Mouse (Mus musculus) MEL-GATA-1-ER (cell line): ENCODE results near the gene Pard3.

ENCODE experiments used
- DNase-seq: peaks from one replicate; pipeline ENCODE4 v3.0.0-alpha.2; 2012; ENCODE audit warnings: low read depth; ENCODE audit errors: extremely low read depth

Pard3 gene

DNA sequence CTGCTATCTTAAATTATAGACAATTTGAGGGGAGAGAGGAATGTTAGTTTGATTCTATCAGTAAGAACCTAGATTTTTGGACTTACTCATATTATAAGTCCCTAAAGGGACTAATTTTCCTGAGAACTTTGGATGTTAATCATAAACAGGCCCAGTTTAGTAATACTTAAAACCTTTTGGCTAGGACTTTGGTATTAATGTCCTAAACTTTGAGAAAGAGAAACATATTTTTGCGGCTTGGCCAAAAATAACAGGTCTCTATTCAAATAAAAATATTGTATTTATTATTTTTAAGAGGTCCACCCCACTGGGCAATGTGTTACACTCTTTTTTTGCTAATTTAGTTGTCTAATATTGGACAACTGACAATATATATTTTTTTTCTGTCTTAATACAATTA is 271.5 kb downstream of the Pard3 start:
- no peak for DNase-seq

DNA sequence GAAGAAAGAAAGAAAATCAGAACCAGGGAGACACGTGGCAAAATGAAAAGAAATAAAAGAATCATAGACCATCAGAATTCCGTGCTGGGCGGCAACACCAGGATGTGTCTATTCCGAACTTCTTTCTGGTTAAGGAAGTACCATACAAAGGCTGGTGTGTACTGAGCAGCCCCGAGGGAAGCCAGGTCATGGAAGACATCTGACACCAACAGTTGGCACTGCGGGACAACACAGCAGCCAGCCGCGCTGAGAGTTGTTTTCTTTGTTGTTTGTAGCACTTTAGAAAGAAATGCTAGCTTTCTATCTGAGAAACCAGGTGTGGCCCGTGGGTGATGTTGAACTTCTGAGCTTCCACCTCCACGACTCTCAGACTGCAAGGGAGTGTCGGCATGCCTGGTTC is 274.5 kb downstream of the Pard3 start:
- no peak for DNase-seq

DNA sequence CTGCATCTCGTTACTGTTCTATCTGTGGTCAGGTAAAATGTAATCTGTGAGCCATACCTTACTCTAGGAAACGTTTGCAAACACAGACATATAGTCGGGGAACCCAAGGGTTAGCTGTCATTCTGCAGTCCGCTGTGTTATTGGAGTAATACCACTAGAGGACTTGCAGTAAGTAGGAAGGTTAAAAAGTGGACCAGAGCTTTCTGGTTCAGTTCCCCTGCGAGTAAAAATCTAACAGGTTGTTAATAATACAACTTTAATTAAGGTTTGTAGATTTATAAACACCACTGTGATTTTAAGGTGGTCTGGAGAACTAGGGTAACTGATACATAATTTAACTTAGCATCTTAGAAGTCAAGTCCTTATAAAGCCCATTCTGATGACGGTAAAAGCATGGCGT is 277.4 kb downstream of the Pard3 start:
- no peak for DNase-seq

DNA sequence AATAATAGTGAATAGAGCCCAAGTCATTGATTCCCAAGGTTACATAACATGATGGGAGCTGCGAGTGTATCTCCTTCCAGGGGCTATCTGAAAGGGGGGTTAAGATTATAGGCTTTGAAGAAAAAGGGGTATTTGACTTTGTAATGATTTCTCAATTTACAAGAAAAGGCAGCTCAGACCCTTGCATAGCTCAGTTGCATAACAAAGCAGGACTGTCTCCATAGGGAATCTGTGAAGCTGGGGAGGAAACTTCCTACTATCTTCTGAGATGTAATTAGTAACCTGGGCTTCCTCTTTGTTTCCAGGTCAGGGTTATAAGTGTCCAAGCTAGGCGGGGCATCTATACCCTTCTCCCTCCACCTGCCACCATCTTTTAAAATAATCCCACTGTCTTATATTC is 279.4 kb downstream of the Pard3 start:
- no peak for DNase-seq

DNA sequence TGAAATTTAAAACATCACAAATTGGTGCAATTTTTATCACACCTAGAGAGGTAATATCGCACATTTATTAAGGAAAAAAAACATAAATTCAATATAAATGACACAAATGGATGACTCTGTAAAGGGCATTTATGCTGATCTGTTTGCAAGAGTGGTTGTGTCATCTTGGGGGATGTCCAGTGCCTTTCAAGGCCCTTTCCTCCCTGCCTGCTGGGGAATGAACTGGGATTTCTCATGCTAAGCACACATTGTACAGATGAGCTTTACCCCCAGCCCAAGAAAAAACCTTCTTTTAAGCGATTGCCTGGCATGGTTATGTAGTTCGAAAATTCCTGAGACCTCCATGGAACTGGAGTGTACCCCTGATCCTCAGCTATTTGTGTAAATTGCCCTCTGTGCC is 280.7 kb downstream of the Pard3 start:
- no peak for DNase-seq

DNA sequence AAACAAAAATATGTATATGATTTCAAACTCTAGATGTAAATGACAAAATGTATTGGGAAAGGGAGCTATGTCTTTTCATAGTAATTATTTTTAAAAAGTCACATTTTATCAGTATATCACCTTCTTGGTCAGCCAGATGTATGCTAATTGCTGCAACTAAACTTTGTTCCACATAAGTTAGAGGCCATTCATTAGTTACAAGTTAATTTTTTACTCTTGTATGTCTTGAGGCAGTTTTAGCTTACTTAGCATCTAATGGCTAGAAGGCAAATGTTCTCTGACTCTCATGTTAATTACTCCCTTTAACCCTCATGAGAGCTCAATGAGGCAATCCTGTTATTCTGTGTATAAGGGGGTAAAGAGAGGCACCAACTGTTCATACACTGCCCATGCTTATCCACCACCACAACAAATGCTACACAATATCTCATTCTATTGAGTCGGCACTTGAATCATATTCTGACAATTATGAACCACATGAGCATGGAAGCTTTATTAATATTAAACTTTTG is 282.3 kb downstream of the Pard3 start:
- no peak for DNase-seq

DNA sequence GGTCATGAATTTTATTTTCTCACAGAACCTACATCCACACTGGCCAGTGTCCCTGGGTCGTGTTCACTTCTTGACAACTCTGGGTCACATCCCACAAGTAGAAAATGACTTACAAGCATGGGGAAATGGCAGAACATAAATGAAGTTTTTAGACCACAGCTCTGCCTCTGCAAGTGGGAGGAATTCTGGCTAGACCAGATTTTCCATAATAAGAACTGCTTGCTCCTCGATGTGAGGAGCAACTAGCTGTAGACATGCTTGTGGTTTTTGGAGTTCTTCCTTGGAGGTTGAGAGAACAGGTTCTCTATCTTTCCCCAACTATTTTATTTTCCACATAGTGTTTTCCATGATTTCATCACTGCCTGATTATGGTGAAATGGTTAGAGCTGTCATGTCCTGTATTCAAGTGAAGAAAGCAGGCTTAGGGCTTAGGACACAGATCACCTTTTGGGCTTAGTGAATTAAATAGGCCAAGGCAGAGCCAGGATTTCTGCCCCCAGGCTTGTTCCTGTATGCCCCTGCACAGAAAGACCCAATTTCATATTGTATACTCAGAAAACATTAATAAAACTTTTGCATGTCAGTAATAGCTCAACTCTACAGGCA is 284.3 kb downstream of the Pard3 start:
- DNase-seq: no peak

DNA sequence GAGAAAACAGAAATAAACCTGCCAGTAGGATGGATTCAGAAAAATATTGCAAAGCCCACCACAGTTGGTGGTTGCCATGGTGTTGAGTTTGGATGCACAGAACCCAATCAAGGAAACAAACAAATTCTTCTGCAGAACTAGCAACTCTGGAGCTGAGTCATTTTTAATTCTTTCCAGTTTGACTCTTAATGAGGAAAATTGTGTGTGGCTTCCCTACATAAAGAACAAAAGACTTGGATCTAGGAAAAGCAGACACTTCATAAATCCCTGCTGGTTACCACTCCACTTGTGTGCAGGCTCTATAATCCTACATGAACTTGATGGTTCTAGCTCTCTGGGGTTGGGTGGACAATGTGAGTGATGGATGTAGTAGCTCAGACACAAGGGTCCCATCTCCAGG is 298.1 kb downstream of the Pard3 start:
- no peak for DNase-seq

DNA sequence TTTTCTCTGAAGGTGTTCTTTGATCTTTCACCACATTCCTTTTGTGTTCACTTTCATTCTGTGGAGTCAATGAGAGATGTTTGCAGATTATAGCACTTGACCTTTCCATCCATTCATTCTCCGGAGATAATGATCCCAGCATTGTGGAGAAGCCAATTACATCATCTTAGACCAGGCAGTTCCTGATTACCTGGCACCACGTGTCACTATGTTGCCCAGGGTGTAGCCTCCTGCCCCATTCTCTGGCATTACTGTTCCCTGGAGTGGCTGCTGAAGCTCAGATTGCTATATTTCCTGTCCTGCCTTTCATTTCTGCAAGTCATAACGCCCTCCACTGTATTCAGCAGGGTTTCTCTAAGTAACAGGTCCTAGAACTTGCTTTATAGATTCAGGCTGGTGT is 304.7 kb downstream of the Pard3 start:
- DNase-seq: no peak

DNA sequence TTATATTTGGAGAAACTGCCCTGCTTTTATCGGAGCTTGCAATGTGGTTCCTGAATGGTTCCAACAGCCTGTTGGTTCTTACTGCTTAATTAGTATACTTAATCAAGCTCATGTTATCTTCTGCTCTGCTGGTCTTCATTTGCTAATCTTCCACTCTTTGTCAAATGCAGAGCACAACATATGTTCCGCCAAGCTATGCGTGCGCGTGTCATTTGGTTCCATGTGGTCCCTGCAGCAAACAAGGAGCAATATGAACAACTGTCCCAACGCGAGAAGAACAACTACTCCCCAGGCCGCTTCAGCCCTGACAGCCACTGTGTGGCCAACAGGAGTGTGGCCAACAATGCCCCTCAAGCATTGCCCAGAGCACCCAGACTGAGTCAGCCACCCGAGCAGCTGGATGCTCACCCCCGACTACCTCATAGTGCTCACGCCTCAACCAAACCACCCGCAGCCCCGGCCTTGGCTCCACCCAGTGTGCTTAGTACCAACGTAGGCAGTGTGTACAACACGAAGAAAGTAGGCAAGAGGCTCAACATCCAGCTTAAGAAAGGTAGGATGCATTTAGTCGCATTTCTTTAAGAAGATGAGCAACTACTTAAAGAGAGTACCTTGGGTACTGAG is 307.7 kb downstream of the Pard3 start:
- DNase-seq: no peak

DNA sequence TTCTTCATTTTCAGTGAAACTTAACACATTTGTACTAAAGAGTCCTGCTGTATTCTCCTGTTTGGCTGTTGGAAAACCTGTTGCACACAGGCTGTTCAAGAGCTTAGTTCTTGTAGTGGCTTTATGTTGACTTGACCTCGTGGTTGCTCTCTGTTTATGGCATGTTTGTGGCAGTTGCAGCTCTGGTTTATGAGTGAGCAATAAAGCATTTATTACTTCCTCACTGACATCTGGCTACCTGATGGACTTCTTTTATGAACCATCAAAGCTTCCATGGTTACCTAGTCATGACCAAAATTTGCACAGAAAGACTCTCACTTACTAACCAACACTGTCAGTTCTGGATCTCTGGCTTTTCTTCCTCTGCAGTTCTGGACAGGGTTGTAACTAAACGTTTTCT is 314.1 kb downstream of the Pard3 start:
- DNase-seq: no peak

DNA sequence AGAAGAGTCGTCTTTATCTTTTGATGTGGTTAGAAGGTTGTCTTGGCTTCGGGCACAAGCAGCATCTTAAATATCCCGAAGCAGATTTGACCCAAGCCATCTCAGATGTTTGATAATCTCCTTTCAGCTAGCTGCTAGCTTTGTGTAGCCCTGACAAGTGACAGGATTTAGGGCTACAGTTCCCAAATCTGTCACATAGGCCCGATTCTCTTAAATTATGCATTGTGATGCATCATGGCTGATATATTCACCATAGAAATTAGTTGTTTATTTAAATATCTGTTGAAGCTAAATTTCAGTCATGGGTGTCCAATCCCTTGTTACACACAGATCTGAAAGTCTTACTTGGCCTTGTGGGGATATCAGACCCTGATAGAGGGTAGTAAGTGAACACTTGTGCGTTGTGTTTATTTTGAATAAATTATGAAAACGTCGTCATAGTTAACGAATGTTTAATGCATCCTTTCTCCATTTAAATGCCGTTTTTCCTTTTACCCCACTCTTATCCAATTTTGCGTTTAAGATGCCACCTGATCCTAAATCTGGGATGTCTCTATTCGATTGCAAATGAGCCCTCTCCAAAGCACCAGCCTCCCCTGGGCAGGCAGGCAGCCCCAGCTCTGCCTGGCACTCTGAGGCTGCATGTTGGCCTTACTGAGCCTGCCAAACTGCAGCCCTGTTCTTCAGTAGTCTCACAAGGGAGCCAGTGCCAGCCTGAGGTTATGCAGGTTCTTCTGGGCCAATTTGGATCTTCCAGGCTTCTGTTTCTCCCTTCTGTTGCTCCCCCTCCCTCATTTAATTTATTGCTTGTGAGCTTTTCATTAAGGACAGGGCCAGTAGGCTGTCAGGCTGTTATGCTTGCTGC is 315.5 kb downstream of the Pard3 start:
- no peak for DNase-seq

DNA sequence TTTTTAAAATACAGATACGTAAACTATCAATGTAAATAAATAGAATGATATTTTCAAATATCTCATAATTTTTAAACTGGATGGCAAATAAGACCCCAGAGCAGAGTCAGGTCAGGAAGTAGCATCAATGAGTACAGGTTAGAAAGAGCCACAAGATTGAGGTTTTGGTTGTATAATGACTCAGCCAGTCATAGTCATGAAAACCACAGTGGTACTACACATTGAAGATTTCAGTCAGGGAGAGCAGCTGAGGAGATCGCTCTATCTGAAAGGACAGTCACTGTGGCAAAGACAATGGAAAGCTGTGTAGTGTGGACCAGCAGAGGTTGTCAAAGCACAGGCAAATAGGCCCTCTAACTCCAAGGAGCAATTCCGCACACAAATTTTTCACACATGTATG is 317.6 kb downstream of the Pard3 start:
- no peak for DNase-seq

DNA sequence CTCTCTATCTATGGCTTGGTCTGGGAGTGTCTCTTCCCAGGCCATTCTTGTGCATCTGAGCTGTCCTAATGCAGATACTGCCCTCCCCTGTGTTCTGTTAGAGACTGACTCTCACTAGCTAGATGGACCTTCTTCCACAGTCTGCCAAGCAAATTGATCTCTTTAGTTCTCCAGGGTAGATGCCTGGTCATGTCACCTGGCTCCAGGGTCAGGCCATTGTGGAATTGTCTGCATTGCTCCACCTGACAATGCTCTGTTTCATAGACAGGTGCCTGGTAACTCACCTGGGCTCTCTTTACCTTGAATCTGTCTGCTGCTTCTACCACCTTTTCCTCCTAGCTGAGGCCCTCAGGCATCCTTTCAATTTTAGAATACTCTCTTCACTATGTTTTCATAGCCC is 329.0 kb downstream of the Pard3 start:
- no peak for DNase-seq

DNA sequence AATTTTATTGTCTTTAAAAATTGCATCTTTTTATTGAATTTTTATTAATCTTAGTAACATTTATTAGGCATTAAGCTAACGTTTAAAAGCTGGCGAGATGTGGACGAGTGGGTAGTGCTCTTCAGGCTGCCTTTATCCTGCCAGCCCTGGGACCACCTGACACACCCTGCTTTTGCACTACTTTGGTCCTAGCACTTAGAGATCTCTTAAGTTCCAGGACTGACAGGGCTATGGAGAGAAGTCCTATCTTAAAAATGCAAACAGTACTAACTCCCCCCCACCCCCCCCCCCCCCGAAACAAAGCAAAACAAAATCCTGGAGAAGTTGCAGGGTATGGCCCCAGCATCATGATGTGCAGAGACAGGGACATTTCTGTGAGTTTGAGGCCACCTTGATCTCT is 331.8 kb downstream of the Pard3 start:
- no peak for DNase-seq

DNA sequence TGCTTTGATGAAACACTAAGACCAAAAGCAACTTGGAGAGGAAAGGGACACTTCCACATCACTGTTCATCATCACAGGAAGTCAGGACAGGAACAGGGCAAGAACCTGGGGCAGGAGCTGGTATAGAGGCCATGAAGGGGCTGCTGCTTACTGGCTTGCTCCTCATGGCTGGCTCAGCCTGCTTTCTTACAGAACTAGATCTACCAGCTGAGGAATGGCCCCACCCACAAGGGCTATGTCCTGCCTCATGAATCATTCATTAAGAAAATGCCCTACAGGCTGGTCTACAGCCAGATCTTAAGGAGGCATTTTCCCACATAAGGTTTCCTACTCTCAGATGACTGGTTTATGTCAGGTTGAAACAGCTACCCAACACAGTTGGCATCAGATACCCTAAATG is 342.1 kb downstream of the Pard3 start:
- no peak for DNase-seq

DNA sequence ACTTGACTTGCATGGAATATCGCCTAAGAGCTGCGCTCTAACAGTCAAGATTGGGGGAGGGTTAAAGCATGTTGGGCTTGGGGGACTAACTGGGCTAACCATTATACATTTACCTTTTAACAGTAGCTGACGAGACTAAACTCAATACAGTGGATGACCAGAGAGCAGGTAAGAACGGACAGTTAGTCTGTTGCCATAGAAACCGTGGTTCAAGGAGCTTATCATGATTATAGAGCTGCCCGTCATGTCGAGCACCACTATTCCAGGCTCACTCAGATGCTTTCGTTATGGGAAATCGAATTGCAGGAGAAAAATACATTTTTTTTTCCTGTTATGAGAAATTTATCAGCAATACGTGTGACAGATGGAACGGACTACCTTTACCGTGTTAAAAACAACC is 346.9 kb downstream of the Pard3 start:
- DNase-seq: no peak

DNA sequence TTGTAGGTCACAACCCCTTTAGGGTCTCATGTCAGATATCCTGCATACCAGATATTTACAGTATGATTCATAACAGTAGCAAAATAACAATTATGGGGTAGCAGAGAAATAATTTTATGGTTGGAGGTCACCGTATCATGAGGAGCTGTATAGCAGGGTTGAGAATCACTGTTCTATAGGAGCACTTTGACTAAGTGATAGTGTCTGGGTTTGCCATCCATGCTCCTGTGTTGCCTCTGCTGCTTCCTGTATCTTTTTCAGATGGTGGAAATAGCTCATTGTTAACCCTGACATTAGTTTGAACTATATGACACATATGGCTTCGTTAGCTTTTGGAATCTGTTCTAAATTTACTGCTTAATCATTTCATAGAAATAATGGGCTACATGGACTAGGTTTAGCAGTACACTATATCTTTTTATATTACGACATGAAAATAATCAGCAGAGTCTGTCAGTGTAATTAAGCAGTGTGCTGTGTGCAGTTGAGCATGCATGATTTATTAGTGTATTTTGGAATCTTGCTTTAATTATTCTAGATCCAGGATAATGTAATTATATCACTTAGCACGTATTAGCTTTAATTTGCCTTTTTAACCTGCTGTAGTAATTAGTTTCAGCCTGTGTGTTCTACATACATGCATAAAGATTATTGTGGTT is 347.6 kb downstream of the Pard3 start:
- no peak for DNase-seq

DNA sequence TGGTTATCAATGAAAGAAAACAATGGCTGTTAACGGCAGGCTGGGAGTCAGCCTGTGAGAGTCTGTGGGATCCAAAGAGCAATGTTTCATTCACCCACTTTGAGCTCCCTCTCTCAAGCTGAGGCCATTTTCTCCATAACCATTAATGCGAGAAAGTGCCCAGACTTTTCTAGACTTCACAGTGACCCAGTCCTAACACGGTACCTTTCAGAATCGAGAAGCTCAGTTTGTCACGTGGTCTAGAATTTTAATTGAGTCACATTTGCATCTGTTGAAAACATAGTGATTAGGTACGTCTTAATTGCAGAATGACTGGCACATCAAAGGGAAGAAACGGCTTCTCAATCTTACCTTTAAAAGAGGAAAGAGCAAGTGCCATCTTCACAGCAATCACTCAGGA is 359.3 kb downstream of the Pard3 start:
- DNase-seq: no peak

DNA sequence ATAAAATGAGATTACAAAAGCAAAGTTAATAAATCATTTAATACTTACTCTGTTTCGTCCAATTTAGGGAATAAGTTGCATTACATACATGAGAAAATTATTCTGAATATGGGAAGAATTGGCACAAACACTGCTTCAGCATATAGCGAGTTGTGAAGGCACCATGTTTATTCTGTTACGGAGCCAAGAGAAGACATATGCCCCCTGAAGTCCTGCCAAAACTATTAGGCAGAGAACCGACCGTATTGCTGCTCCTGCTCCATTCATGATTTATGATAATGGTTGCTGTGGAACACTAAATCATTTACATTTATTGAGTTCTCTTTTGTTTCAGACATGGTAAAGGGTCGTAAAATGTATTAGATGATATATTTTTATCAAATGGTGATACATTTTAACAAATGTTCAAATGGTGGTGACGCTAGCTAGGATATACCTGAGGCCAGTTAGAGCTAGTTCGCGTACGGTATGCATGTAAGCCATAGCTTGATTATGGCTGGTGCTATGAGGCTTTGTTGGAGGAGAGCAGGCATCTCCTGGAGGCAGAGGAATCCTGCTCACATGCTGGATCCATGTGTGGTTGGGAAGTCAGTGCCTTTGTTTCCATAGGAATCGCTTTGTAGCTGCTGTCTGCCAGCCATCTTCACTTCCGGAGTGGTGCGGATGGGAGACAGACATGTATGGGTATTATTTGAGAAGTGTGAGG is 360.7 kb downstream of the Pard3 start:
- no peak for DNase-seq

DNA sequence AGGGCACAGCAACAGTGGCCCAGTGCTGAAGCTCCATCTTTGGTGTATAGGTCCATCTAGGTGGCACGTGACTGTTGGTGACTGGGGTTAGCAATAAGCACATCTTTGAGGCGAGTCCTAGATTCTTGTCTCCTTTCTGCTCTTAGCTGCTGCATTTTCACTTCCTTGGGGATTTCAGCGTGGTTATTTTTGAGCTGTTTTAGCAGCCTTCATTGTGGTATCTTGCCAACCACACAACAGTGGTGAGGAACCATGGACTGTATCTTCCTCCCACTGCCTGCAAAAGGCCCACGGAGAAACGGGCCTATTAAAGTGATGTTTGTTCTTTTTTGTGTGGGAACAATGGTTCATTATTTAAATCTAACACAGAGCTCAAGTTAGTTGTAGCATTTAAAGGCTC is 363.2 kb downstream of the Pard3 start:
- DNase-seq: no peak
